Mouse (Mus musculus) stomach, embryonic 14.5 days (tissue): ENCODE data around the gene Nat8. TPM values are rescaled to one million over a fixed set of nuclear protein-coding genes. Genes with fewer than 3 reads are reported as not detected.
"Not testable (repeated sequence)": the region's sequence is repeated elsewhere in the genome, so short reads cannot be mapped to it uniquely, and the experiment has no call there.

ENCODE experiments used
- ATAC-seq: fragments of 200-750 bp; cut with Nextera tagmentation; 2 replicates; pipeline ENCODE4 v1.8.0; 2017; ENCODE audit warnings: low read depth, moderate TSS enrichment; ENCODE audit not compliant: insufficient number of reproducible peaks, insufficient read depth, low FRiP score
- H3K27ac ChIP-seq: fragments of 300-500 bp; sonication (generic); 2 replicates; pipeline ENCODE4 v1.5.1; 2014; ENCODE audit warnings: mild to moderate bottlenecking, low read length, moderate library complexity, mixed read lengths
- H3K27me3 ChIP-seq: fragments of 300-500 bp; sonication (generic); 2 replicates; pipeline ENCODE4 v1.6.1; 2014; ENCODE audit warnings: low read length, control low read depth, mixed read lengths; ENCODE audit not compliant: control insufficient read depth, insufficient read depth
- H3K36me3 ChIP-seq: fragments of 300-500 bp; sonication (generic); 2 replicates; pipeline ENCODE4 v1.6.1; 2014; ENCODE audit warnings: mild to moderate bottlenecking, control low read depth, low read length, moderate library complexity, mixed read lengths; ENCODE audit not compliant: control insufficient read depth, insufficient read depth
- H3K4me1 ChIP-seq: fragments of 300-500 bp; sonication (generic); 2 replicates; pipeline ENCODE4 v1.6.1; 2014; ENCODE audit warnings: low read length, control low read depth, mixed read lengths; ENCODE audit not compliant: control insufficient read depth, insufficient read depth
- H3K4me2 ChIP-seq: fragments of 300-500 bp; sonication (generic); replicated peaks from 2 replicates; pipeline ENCODE4 v1.6.1; 2014; ENCODE audit warnings: low read depth, low read length, control low read depth
- H3K4me3 ChIP-seq: fragments of 300-500 bp; sonication (generic); 2 replicates; pipeline ENCODE4 v1.5.1; 2014; ENCODE audit warnings: low read depth, low read length, control low read depth
- H3K9ac ChIP-seq: fragments of 300-500 bp; sonication (generic); replicated peaks from 2 replicates; pipeline ENCODE4 v1.6.1; 2014; ENCODE audit warnings: low read depth, mild to moderate bottlenecking, control low read depth, low read length, moderate library complexity, mixed read lengths
- H3K9me3 ChIP-seq: fragments of 300-500 bp; sonication (generic); 2 replicates; pipeline ENCODE4 v1.6.1; 2016; ENCODE audit warnings: low read depth, low read length, control low read depth; ENCODE audit not compliant: control insufficient read depth
- WGBS: fragments of 180-500 bp; shearing (Covaris S2); extraction: QIAGEN DNeasy Blood & Tissue Kit; methylation state at CpG from one replicate; pipeline ENCODE4 v1.1.7; 2014; 5-methylcytosine and 5-hydroxymethylcytosine counted together
- polyA plus RNA-seq: library from polyadenylated mRNA; unstranded; fragments of >200 nt; fragmentation: Nextera tagmentation; extraction: Ambion mirVana; gene quantifications from 2 replicates; pipeline ENCODE4 v1.2.1, GENCODE M21; 2014

Nat8 gene
- polyA plus RNA-seq, 1 experiment from 2014 or later: not detected

DNA sequence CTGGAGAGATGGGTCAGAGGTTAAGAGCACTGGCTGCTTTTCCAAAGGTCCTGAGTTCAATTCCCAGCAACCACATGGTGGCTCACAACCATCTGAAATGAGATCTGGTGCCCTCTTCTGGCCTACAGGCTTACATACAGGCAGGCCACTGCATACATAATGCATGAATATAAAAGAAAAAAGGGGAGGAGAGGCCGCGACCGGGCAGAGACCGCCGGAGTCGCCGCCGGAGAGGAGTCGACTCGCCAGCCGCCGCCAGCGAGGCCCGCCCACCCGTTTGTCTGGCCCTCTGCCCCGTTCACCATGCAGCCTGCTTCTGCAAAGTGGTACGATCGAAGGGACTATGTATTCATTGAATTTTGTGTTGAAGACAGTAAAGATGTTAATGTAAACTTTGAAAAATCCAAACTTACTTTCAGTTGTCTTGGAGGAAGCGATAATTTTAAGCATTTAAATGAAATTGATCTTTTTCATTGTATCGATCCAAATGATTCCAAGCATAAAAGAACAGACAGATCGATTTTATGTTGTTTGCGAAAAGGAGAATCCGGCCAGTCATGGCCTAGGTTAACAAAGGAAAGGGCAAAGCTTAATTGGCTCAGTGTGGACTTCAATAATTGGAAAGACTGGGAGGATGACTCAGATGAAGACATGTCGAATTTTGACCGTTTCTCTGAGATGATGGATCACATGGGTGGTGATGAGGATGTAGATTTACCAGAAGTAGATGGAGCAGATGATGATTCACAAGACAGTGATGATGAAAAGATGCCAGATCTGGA is 12.0 kb upstream of the Nat8 start:
- H3K4me1 ChIP-seq, H3K9me3 ChIP-seq, H3K9ac ChIP-seq, ATAC-seq, H3K27ac ChIP-seq, H3K36me3 ChIP-seq, H3K4me2 ChIP-seq, H3K4me3 ChIP-seq, H3K27me3 ChIP-seq: not testable (repeated sequence)
- 75% methylated on average over 25 of the region's 25 CpGs for WGBS

DNA sequence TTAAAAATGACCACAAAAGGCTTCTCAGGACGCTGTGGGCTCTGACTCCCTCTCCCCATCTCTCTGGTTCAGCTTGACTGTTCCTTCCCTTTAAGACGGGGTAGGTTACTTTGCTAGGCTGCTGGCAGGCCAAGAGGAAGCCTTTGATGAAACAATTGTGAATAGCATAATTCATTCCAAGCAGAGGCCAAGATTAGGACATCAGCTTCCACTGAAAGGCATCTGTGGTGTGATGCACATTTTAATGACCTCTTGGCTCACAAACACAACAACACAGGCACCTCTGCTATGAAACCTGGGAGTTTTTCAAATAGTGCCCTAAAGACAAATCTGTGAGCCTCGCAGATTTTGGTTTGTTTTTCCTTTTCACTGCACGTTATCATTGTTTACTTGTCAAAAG is 8.1 kb upstream of the Nat8 start:
- Histone ChIP-seq H3K9me3 (no peaks in the 10 kb centered on the region), H3K4me3 (no peak overlapping the region), H3K36me3 (no peaks in the 10 kb centered on the region), H3K9ac (no peak overlapping the region), H3K27ac (no peak overlapping the region), H3K4me1 (no peaks in the 10 kb centered on the region), H3K4me2 (no peak overlapping the region), H3K27me3 (no peaks in the 10 kb centered on the region)
- 51% methylated on average over 4 of the region's 4 CpGs for WGBS
- ATAC-seq: no peak

DNA sequence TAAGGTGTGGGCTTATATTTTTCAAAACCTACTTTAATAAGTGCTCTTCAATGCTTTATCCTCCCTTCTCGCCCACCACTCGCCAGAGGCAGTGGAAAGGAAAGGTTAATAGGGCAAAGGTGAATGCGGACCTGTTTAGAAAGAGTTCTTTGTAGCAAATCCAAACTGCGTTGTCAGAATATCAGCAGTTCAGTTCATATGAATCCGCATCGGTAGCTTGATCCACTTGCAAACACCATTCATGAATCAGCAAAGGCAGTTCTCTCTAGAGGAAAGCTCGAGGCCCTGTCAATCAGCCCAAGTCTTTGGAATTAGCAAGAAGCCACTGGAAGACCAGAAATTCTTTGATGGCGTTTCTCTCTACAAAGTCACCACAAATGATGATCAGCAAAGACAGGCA is 6.8 kb upstream of the Nat8 start:
- H3K27ac ChIP-seq: no peak overlapping the region
- H3K9ac ChIP-seq: no peak overlapping the region
- H3K27me3 ChIP-seq: no peaks in the 10 kb centered on the region
- 64% methylated on average over 8 of the region's 8 CpGs for WGBS
- no peaks in the 10 kb centered on the region for H3K9me3 ChIP-seq
- no peaks in the 10 kb centered on the region for H3K4me1 ChIP-seq
- no peak overlapping the region for H3K4me2 ChIP-seq
- no peak overlapping the region for H3K4me3 ChIP-seq
- no peaks in the 10 kb centered on the region for H3K36me3 ChIP-seq
- no peak for ATAC-seq

DNA sequence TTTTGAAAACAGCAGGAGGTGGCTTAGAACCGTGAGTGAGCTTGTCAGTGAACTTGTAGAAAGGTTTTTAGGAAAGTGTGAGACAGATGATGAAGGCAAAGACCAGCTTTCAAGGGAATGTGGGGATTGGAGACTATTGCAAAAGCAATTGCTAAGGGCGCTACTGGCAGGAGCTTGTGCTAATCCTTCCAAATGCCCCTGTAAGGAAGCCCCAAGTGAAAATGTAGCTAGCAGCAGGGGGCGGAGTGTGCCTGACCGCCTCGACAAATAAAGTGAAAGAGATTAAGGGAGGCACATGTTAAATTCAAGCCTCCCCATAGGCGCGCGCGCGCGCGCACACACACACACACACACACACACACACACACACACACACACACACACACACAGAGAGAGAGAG is 5.4 kb upstream of the Nat8 start:
- not testable (repeated sequence) for H3K27ac ChIP-seq, H3K27me3 ChIP-seq, H3K9me3 ChIP-seq, H3K4me2 ChIP-seq, H3K4me3 ChIP-seq, H3K4me1 ChIP-seq, H3K36me3 ChIP-seq, H3K9ac ChIP-seq
- 11% methylated on average over 12 of the region's 12 CpGs for whole genome bisulfite sequencing
- peak; percentile 83 for ATAC-seq

DNA sequence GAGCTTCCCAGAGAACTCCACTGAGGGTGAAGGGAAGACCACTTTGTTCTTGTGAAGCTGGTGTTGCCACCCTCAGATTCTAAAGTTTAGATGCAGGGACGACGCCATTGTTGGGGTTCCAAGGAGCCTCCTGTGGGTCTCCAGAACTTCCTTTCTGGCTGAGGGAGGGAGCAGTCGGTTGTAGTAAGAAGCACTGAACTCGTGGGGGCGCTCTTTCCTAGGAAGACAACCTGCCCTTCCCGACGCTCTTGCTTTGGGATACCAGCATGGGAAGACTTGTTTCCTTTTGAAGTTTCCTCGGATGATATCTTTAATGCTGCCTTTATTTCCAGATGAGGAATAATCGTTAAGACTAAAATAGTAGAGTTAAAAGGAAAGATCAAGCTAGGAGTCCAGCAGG is 4.9 kb upstream of the Nat8 start:
- WGBS: 17% methylated on average over 8 of the region's 9 CpGs
- not testable (repeated sequence) for H3K27ac ChIP-seq, H3K4me2 ChIP-seq, H3K4me3 ChIP-seq, H3K27me3 ChIP-seq, H3K36me3 ChIP-seq, ATAC-seq, H3K4me1 ChIP-seq, H3K9me3 ChIP-seq, H3K9ac ChIP-seq

DNA sequence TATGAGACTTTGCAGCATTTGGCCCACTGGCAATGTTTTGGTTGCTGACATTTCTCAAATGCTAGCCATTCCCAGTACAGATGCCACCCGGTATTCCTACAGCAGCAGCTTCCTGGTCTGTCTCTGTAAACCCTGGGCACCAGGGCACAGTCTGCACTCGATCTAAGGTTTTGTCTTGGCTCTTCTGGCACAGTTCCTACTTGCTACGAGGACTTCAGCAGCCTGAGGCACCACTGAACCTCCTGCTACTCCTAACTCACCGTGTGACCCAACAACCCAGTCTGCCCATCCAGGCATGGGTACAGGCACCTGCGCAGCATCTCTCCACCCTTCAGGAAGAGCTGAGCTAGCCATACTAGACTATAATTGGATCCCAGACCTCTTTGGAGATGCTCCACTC is 4.2 kb upstream of the Nat8 start:
- not testable (repeated sequence) for ATAC-seq, H3K27me3 ChIP-seq, H3K9me3 ChIP-seq, H3K9ac ChIP-seq, H3K4me2 ChIP-seq, H3K4me3 ChIP-seq, H3K27ac ChIP-seq, H3K36me3 ChIP-seq, H3K4me1 ChIP-seq
- 89% methylated on average over 5 of the region's 5 CpGs for WGBS

DNA sequence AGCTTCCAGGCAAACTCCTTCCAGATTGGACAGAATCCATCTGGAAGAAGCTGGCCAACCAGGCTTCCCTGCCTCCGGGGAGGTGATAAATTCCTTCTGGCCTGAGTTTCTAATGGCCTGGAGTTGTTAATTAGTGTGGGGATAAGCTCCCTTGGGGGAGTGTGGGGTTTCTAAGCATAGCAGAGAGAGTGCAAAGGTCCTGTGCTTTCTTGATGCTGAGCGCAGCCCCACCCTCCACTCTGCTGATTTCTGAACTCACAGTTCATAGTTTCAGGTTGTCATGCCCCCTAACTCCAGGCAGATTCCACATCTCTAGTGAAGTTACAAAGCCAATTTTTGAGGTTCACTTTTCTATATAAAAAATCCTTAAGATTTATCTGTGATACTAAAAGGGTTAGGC is 3.2 kb upstream of the Nat8 start:
- not testable (repeated sequence) for H3K36me3 ChIP-seq, ATAC-seq, H3K9ac ChIP-seq, H3K9me3 ChIP-seq, H3K27ac ChIP-seq, H3K4me2 ChIP-seq, H3K4me1 ChIP-seq, H3K4me3 ChIP-seq, H3K27me3 ChIP-seq
- 57% methylated on average over 1 of the region's 2 CpGs for WGBS

- not testable (repeated sequence) for ATAC-seq, H3K27ac ChIP-seq
Measured at GRCm38 (mm10) chr6:85834504-85835100, 2.7 kb upstream of the Nat8 start.

DNA sequence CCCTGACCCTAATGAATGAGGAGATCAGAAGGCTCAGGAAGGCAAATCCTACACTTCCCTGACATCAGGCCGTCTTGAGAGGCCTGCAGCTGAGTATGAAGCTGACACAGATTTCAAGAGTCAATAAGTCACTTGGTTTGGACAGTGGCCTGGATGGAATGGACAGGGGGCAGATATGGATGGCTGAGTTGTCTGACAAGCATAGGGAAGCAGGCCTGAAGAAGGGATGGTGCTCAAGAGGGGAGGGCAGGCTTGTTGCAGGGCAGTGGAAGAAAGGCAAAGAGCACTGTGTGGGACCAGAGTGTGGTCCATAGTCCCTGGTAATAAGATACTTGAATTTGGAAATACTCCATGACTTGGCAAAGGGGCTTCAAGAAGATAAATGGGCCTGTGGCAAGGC is 2.4 kb downstream of the Nat8 start:
- no peaks in the 10 kb centered on the region for H3K4me1 ChIP-seq
- 62% methylated on average over 1 of the region's 1 CpGs for WGBS
- H3K36me3 ChIP-seq: no peaks in the 10 kb centered on the region
- no peak overlapping the region for H3K27ac ChIP-seq
- ATAC-seq: no peak
- no peak overlapping the region for H3K4me3 ChIP-seq
- H3K9me3 ChIP-seq: no peaks in the 10 kb centered on the region
- H3K27me3 ChIP-seq: no peaks in the 10 kb centered on the region
- no peak overlapping the region for H3K4me2 ChIP-seq
- H3K9ac ChIP-seq: no peak overlapping the region

More at GRCm38 (mm10) chr6:85834504-85835100, 2.7 kb upstream of the Nat8 start:
- not testable (repeated sequence) for H3K4me2 ChIP-seq, H3K9me3 ChIP-seq, H3K4me3 ChIP-seq, H3K27me3 ChIP-seq, H3K36me3 ChIP-seq, H3K4me1 ChIP-seq, H3K9ac ChIP-seq
